Mouse (Mus musculus) layer of hippocampus, adult 11-12 months (tissue): ENCODE measurements at regions not wholly inside any gene's neighbourhood (a gene's known extent, or its start where the extent isn't known, plus 50 kb on each side); places are given as distances from the start of the nearest gene placed in this dataset.
A peak's percentile ranks its signal among the peaks of the same experiment; 100 is the strongest.

Source experiments
- DNase-seq: peaks from one replicate; pipeline ENCODE4 v3.0.0; 2022; ENCODE audit warnings: low spot score

DNA sequence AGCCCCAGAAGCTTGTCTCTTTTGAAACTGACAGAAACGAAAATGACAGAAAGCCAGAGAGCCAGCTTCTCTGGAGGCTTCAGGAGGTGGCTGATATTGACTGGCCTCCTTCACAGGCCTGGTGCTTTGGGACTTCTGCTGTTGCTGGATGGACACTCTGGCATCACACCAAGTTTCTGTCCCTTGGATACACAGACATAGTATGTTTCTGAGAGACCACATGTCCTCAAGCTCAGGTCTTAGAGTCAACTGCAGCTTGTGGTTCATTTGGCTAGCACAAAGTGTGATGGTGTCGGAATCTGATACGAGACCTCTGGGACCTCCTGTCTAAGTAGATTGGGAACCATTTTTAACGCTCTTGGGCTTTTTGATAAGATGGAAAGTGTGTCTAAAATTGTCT lies 502.0 kb downstream of the Sqor start:
- no peak for DNase-seq

DNA sequence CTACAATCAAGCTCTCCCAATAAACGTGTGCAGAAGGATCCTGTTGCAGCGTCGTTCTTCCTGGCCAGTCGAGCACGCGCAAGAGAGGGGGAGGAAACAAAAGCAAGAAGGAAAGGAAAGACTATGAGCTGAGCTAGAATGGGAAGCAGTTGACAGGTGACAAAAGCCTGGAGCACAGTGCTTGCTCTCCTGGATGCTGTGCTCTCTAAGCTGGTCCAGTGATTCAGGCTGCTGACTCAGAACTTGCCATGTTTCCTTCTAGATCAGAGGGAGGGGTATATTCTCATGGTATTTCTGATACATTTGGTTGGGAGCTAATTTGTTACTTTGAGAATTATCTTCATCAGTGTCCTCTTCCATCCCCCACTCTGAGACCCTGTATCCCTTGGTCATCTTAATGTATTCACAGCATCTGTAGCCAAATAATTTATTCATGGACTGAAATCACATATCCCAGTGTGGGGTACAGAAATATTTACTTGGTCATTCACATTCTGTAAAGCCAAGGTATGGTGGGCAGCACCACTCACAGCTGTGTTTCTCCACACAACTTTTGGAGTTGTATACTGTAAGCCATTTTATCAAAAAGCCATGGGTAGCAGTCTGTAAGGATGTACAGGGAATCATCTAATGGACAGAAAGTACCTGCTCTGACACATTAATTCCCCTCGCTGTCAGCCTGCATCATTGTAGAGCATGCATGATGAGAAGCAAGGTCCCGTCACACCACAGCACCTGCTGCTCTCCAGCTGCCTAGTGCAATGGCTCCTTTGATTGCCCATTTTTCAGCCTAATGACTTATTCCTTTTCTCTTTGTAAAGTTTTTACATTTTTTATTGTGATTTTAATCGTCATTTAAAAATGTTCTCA lies 510.1 kb downstream of the Sqor start:
- DNase-seq: no peak

DNA sequence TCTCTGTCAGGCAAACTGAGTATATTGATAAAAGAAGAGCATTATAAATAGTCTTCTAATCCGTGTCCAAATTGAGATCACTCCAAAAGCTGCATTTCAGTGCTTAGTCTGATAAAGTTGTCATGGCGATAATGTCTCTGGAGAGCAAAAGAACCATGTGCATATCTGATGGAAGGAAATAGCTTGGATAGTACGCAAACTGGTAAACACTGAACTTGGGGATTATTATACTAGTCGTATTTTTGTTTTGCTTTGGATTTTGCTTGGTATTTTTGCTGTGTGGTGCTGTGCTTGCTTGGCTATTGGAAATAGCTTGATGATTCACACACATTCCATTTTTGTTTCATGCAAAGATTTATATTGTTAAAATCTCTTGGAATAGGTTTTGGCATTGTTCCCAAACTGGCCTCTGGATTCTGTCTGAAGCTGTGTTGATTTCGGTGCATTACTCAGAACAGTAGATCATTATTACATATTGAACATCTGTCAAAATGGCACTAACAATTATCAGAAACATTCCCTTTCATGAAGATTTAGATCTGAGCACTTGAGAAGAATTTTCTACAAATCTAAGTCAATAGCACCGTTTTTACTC lies 510.8 kb downstream of the Sqor start:
- DNase-seq: peak; percentile 6

DNA sequence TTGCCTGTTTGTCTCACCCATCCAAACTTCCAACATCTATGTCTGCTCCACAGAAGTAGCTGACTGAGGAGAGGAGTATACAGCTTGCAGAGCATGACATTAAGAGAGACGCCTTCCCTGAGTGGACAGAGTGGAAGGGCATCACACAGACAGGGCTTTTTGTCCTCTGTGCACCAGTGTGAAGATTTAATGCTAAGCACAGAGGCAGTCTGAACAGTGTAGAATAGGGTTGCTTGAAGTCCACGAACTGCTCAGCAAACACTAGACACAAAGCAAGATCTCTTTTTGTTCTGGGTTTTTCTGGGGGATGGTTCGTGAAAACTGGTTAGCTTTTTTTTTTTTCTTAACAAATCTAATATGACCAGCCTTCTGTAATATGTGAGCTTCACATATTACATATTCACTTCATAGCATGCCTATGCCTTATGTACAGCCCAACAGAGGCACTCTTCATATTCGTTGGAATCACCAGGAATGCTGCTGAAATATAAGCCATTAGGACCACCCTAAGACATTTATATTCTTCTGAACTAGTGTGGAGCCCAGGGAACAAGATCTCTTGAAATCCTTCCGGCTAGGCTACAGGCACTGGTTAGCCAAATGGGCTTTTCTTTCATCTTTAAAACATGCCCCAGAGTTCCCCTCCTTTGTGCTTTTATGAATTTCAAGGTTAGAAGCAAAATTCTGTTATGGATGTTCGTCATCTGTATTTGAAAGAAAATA lies 546.7 kb downstream of the Sqor start:
- no peak for DNase-seq

DNA sequence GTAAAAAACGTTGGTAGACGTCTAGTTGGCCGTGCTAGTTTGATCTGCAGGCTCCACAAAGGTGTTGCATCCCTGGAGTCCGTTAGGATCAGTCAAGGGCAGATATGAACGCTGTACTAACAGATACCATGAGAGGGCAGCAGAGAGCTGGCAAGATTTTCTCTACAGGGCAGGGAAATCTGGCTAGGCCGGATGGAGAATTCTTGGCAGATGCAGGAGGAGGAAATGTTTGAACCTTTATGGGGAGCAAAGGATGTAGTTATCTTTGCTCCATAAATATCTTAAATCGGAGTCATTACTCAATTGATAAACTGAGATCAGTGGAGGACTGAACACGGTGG lies 547.2 kb downstream of the Sqor start:
- DNase-seq: peak; percentile 86

DNA sequence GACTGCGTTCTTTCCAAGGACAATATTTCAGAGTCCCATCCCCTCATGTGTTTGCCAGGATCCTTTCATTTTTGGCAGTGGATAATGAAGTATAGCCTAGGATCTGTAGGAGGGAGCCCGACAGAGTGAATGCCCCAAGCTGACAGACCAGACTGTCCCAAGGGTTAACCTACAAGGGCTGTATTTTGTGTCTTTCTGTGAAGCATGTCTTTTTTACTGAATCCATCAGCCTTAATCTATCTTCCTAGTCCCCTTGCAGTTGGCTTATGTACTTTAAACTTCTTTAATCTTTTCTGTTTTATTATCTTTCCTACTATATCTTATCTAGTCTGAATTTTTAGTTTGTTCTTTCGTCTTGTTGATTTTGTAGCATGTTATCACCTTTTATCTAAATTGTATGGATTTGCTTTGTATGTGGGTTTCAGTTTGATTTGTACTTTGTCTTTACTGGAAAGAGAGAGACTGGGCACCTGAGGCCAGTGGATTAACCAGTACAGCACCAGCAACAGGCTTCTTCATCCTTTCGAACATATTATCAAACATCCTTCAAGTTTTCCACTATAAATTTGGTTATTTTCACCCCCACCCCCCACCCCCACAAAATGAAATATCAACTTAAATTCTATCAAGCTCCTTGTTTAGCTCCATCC lies 555.5 kb downstream of the Sqor start:
- no peak for DNase-seq

DNA sequence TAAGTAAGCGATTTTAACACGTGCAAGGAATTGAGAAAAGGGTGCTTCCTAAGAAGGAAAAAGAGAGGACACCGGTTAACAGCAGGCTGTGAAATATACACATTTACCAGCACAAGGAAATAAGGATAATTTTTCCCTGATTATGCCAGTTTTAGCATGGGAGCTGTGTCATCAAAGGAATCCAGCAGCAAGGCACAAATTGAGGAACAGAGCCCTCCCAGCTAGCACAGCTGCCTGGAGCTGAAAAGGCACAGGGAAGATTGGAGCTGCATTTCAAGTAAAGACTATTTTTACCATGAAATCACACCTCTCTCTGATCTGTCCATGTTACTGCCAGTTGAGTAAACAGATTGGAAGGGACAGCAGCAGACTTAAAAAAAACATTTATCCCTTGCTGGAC lies 558.7 kb downstream of the Sqor start:
- no peak for DNase-seq

DNA sequence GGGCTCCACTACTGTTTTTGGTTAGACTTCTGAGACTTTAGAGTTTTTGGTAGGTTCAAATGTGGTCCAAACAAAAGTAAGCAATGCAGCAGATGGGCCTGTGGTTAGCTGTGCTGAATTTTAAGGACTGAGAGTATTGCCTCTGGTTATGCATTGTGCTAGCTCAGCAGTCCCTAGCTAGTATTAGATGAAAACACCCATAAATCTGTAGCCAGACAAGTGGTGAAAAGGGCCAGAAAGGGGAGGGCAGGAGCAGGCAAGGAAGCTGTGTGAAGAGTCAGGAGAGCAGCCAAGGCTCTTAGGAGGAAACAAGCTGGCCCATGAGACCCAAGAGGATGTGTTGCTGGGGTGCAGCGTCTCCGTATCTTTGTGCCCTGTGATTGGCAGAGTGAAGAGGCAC lies 559.9 kb downstream of the Sqor start:
- DNase-seq: no peak

DNA sequence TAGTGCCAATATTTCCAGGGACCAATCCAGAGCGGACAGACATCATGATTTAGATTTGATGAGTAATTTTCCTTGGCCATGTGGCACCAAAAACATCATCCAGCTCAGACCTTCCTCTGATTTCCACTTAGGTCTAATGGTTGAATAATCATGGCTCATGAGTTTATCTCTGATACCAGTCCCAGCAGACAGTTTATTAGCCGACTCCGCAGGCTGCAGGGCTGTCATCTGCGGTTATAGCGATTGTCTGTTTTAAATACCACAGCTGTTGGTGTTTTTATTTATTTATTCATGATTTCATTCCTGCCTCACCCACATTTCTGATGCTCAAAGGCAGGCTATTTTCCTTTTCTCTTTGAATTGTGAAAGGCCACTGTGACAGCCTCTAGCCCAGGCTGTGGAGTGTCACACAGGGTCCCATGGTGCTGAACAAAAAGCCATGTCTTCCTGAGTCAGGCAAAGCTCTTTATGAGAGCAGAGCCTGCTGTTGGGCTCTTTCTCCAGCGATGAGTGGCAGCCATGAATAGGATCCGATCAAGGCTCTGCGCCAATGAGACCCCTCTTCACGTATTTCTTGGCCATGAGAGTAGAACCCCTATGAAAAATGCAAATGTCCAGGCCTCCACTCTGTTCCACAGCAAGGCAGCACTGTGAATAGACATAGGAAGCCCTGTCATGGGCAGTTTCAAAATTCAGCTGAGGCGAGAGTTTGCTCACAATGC lies 584.7 kb downstream of the Sqor start:
- peak; percentile 6 for DNase-seq

DNA sequence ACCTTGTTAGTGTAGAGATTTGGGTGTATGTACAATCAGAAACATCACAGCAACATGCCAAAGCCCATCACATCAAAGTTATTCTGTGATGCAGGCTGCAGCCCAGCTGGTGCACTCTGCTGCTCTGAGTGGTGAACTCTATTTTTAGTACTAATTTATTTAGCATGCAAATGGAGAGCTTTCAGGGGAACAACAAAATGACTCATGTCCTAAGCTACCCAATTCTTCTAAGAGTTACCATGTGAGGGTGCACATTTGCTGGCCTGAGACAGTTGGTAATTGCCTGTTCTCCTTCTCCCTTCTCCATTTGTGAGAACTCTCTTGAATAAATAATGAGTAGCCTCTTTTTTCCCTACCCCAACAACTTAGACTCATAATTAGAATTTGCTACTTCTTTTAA lies 599.2 kb downstream of the Sqor start:
- peak; percentile 16 for DNase-seq

DNA sequence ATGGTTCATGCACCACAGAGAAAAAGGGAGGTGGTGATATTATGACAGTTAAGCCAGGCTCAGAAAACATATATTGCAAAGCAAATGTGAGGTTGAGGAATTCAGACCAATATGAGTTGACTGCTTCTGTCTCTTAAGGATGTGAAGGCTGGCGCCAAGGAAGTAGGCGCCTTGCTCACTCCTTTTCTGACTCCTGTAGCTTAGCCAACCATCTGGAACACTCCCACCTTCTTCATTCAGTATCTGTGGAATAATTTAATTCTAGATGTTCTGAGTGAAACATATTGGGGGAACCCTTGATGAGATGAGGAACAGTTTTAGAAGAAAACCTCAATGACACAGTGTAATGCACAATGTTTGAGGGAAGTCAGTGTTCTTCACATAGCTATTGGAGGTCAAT lies 601.5 kb downstream of the Sqor start:
- DNase-seq: no peak

DNA sequence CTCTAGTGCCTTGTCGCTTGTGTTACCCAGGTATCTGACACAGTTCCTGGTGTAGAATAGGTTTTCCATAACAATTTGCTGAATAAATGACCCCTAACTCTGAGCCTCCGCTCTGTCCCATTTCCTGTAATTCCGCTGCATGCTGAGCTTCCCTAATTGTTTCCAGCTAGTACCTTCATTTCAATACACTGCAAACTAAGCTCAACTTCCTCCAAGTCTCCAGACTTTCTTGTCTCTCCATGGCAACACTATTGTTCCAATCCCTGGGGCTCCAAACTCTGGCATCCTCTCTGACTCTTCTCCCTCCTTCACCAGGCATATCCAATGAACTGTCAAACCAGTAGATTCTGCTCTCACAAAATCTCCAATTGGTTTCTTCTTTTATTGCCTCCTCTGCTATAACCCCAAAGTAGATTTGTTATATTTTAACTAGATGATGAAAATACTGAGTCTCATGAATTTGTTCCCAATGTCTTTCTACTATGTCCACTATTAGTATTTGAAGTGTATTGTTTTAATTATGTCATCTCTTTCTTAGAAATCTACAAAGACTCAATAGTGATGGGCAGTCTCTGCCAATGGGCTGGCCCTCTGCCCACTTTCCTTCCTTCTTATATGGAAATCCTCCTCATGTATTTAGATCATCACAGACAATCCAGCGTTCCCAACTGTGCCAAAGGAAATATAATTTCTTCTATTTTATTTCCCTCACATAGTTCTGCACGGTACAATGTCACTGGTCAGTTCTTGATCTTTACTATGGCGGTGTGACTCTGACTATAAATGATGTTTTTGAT lies 620.8 kb downstream of the Sqor start:
- DNase-seq: no peak

DNA sequence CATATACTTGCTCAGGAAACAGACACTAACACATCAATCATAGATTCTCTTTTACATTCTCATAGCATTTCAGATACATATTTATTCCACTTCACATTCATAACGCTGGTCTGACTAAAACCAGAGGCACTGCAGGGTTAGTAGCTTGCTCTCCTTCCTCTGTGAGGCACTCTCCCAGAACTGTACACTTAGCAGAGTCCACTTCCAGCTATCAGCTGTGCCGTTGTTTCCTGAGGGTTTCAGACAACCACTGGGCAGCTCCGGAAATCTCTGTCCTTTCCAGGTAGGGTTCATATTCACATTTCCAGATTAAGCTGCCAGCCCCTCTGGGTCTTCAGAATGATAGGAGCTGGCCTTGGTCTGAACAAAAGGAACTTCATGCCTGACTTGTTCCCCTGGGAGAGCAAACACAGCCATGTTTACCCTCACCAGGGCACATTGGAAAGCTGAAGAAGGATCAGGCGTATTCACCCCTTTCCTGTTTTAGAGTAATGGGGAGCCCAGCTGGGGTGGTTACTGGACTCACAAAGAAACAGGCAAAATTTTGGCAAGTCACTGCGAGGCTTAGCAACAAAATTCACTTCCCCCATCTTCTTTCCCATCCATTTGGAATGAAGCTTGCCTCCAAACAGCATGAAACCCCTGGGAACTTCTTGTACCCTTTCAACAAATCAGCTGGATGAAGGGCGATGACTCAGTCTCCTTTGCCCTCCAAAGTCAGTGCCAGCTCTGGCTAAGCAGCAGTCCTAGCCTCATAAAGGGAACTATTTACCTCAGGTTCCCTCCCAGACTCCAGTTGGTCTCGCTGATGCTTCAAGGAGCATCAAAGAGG lies 622.0 kb downstream of the Sqor start:
- peak; percentile 13 for DNase-seq

DNA sequence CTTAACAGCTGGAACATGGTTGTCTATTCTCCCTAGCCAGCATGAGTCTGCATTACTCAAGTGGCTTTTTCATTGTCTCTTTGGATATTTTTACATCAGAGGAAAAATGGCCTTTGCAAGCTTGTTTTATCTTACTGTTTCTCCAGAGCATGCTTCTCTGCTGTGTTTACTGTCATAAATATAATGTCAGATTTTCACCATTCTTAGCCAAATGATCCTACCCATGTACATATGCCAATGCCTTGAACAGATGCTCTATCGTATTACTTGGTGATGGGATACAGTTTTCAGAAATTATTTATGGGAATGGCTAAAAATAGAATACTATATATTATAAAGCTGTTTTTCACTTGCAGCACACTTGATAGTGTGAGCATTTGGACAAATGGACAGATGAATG lies 625.9 kb downstream of the Sqor start:
- no peak for DNase-seq

DNA sequence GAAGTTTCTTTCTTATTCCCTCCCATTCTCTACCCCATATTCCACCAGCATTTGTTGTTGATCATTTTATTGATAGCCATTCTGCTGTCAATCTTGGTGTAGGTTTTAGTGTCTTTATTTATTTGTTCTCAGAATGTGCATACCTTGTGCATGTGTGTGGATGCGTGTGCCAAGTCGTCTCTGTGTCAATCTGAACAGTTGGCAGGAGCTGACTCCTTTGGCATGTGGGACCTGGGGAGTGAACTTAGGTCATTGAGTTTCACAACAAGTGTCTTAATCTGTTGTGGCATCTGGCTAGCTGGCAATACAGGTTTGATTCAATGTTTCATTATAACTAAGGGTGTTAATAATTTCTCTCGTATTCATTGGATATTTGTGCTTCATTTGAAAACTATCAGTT lies 629.3 kb downstream of the Sqor start:
- DNase-seq: no peak

DNA sequence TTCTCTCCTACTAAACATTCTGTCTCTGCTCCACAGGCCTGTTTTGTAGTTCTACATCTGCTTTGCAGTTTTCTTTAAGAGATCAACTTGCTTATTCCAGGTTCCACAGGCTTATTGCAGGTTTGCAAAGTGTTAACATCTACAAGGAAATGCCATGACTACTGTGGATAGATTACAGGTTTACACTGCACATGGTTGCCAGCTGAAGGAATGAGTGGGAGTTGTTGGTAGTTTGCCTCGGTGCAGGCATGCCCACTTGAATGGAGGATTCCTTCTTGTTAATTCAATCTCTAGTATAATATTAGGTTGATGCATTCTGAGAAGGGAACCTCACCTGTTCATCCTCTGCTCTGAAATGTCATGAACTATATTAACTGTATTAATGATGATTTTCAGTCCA lies 632.5 kb downstream of the Sqor start:
- no peak for DNase-seq

DNA sequence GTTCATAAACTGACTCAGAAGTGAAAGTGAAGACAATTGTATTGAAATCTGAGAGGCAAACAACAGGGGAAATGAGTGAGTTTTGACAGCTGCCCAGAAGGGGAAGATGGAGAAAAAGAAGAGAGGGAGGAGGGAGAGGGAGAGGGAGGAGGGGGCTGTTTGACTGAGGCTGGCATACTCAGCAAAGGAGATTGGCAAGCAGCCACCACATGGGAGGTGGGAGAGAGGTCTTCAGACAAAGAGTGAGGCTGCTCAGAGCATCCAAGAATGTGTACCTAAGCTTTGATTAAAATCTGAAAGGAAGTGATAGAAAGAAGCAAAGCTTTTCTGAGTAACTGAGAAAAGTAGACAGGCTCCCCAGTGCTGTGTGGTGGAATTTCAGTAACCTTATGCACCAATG lies 636.0 kb downstream of the Sqor start:
- DNase-seq: no peak

DNA sequence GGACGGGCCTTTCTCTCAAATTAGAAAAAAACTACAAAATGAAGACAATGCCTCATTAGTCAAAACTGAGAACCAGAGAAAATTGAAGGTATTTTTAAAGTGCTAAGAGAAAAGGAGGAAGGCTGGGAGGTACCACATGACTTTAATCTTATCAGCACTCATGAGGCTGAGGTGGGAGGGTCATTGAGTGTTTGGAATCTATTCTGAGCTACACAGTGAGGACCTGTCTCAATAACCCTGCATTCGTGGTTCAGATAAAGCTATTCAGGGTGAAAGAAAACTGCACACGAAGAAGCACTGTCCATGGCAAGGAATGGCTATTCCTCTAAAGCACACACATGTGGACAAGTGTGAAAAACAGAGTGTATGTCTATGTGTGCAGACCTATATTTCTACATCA lies 644.0 kb downstream of the Sqor start:
- DNase-seq: no peak

DNA sequence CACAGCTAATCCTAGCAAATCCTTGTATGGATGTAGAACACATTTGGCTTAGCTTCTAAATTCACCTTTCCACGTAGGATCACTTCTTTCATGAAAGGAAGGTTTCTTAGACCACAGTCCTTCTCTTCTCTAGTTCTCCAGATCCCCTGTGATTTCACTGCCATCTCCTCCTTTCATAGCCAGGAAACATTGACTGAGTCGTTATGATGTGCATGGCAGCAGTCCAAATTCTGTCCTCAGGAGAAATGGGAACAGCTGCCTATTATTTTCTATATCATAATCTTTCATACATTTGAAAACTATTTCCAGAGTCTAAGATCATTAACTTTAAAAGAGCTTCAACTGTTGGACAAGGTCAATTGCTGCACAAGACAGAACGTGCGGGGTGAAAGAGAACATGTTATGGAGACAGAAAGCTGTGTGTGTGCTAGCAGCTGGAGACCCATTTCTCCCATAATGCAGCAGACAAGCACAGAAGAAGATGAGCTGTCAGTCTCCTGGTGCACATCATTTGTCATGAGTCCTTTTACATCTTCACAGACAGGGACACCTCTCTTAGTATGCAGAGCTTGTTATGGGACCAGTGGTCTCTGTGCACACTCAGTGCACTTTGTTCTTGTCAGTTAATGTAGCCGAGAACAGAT lies 631.6 kb upstream of the Sema6d start:
- DNase-seq: no peak

DNA sequence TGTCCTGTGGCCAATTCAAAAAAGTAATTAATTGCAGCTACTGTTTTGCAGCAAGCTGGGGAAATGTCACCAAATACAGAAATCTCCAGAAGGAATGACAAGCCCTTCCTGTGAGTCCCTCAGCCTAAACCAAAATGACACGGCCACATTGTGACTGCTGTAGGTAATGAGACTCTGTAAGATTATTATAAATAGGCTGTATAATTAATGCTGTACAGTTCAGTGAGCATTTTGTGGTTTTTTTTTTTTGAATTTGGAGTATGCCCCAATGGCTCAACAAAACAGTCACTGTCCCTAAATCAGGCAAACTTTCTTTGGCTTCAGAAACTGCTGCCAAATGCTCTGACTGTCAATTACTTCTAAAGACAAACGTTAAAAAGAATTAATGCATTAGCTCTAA lies 615.9 kb upstream of the Sema6d start:
- DNase-seq: no peak
